Comparison of ENCODE assay signal across 26 mouse cellular contexts in the genomic region with DNA sequence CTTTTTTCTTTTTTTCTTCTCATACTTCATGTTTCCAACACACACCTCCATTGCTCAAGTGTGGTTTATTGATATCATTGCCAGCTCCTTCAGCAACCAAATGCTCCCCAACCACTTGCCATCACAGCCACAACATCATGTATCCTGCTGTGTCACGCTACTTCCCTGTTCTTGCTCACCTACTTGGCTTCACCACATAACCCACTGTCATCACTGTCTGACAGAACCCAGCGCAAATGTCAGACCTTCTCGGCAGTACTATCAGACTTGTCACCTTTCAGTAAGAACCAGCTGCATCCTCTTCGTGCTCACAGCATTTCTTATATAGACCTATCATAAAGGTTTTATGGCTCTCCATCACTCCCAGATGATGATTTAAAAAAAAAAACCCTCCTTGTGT.
A peak's percentile ranks its signal among the peaks of the same experiment; 100 is the strongest.
DNase-seq lines count a peak whose midpoint lies in the region; ATAC-seq and TF ChIP-seq lines count a peak whose summit lies in the region.
"Had no signal": no experiment of that assay in that cellular context is flagged by ENCODE, and none has a peak within 500 bp of the region (broad histone marks: within the 10 kb centered on the region; RNA-seq: fewer than 3 reads in every experiment).

No protein-coding gene starts in this region.

- no peak overlapping the region for H3K4me3 ChIP-seq in intestine, postnatal 0 days (ENCODE audit: low read depth, low read length)
- H3K4me3 ChIP-seq: embryonic facial prominence, embryonic 13.5 days; embryonic facial prominence, embryonic 15.5 days; erythroblast, embryonic 14.5 days; forebrain, embryonic 10.5 days; forebrain, embryonic 12.5 days had no signal

- H3K27ac ChIP-seq in intestine, postnatal 0 days (ENCODE audit: low read depth, low read length), result no peak overlapping the region
- H3K27ac ChIP-seq: embryonic facial prominence, embryonic 13.5 days; embryonic facial prominence, embryonic 15.5 days; forebrain, embryonic 10.5 days; forebrain, embryonic 12.5 days had no signal

- peak; percentile 76; the same call in 1 of the 2 replicates for ATAC-seq in common myeloid progenitor, adult 5-6 weeks (replicated peaks; ENCODE audit: low read depth, poor library complexity, severe bottlenecking)
- ATAC-seq in intestine, postnatal 0 days, result no peak
- ATAC-seq: activated CD4-positive, CD25-positive, alpha-beta regulatory T cell, adult 4 months; CD4-positive, CD25-positive, alpha-beta regulatory T cell, adult 4 months; forebrain, embryonic 14.5 days; forebrain, embryonic 16.5 days; Patski had no signal

- no peaks in the 10 kb centered on the region for H3K27me3 ChIP-seq in intestine, postnatal 0 days (replicated peaks; ENCODE audit: control insufficient read depth, insufficient read depth, low read length)
- H3K27me3 ChIP-seq: CH12.LX; embryonic facial prominence, embryonic 13.5 days; embryonic facial prominence, embryonic 15.5 days; forebrain, embryonic 12.5 days; Patski had no signal

- 75% methylated on average over 4 of the region's 4 CpGs for WGBS in intestine, postnatal 0 days

- no peak overlapping the region for H3K9ac ChIP-seq in intestine, postnatal 0 days (ENCODE audit: low read depth, low read length)
- H3K9ac ChIP-seq: embryonic facial prominence, embryonic 13.5 days; embryonic facial prominence, embryonic 15.5 days; forebrain, embryonic 12.5 days had no signal

- no peaks in the 10 kb centered on the region for H3K4me1 ChIP-seq in intestine, postnatal 0 days (replicated peaks; ENCODE audit: control insufficient read depth, insufficient read depth, low read length)
- H3K4me1 ChIP-seq: embryonic facial prominence, embryonic 13.5 days; embryonic facial prominence, embryonic 15.5 days; forebrain, embryonic 10.5 days; forebrain, embryonic 12.5 days had no signal

- TF ChIP-seq CTCF in intestine, postnatal 0 days (IDR thresholded peaks at IDR 0.05; ENCODE audit: low read depth), result no peak

- H3K4me2 ChIP-seq in intestine, postnatal 0 days (replicated peaks; ENCODE audit: low read depth), result no peak overlapping the region
- H3K4me2 ChIP-seq: embryonic facial prominence, embryonic 13.5 days; embryonic facial prominence, embryonic 15.5 days; forebrain, embryonic 12.5 days had no signal

- peak; percentile 3 for DNase-seq in 416B (ENCODE audit: low read depth)
- DNase-seq in induced T-regulatory cell, adult 2 months (ENCODE audit: low read depth), result peak; percentile 67
- no peak for DNase-seq in layer of hippocampus, adult 9-10 months (ENCODE audit: low spot score)
- DNase-seq: adrenal gland, adult 8-10 months; adrenal gland, postnatal 14 days; adrenal gland, postnatal 36 days; cerebellum, adult 11-12 months; cerebellum, adult 2 months; cerebellum, adult 9-10 months; cerebellum, postnatal 10 days; cerebellum, postnatal 25 days; embryo, embryonic 11 days had no signal

- no peaks in the 10 kb centered on the region for H3K36me3 ChIP-seq in intestine, postnatal 0 days (ENCODE audit: control insufficient read depth, insufficient read depth)
- H3K36me3 ChIP-seq: embryonic facial prominence, embryonic 13.5 days; embryonic facial prominence, embryonic 15.5 days; forebrain, embryonic 10.5 days; forebrain, embryonic 12.5 days; G1E had no signal

- no peaks in the 10 kb centered on the region for H3K9me3 ChIP-seq in intestine, postnatal 0 days (ENCODE audit: control insufficient read depth)
- H3K9me3 ChIP-seq: embryonic facial prominence, embryonic 13.5 days; embryonic facial prominence, embryonic 15.5 days; forebrain, embryonic 10.5 days; forebrain, embryonic 12.5 days; G1E had no signal
